Mouse (Mus musculus) thymus, postnatal 10 days (tissue): Measurements from ENCODE around the gene Ngfr.

Experiments
- DNase-seq, 2 experiments: peaks; one replicate each; pipeline ENCODE4 v3.0.0; 2021; ENCODE audit warnings: low spot score in 2 of 2

The Ngfr gene

GRCm38 (mm10) chr11:95520456-95521072 lies 67.0 kb downstream of the Ngfr start:
- peak; percentile 79 to 94 for DNase-seq

GRCm38 (mm10) chr11:95519996-95520395 lies 67.5 kb downstream of the Ngfr start:
- DNase-seq, result no peak

GRCm38 (mm10) chr11:95519299-95519698 lies 68.2 kb downstream of the Ngfr start:
- DNase-seq, result no peak
